Mouse (Mus musculus) 3T3-L1 (cell line): ENCODE data around the gene Map3k15.

Source experiments
- DNase-seq: peaks from one replicate; pipeline ENCODE4 v3.0.0-alpha.2; 2015; ENCODE audit warnings: low read depth, low spot score

Map3k15 gene

DNA sequence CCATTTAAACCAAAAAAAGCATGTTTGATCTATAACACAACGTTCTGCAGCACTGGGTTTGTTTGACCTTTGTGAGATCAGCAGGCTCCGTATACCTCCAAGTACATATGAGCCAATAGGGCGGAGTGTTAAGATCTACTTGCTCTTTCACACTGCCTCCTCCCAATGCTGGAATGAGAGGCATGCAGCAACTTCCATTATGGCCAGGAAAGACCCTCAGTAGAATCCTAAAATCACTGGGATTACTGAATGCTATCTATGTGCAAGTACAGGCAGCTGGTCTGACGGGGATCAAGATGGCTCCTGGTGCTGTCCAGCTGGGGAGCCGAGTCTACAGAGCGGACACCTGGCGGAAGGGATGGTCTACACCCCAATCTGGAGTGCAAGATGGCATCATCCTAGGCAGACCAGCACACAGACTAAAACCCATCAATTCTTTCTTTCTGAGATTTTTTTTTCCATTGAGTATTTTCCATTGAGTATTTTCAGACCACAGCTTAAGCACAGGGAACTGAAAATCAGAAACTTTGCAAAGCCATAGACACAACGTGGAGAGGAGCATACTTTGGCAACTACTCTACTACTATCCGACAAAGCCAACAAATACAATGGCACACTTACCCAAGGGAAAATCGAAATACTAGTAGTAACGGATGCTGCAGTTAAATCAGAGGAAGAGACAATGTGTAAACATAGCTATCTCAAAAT is 146.1 kb downstream of the Map3k15 start:
- DNase-seq, result no peak

DNA sequence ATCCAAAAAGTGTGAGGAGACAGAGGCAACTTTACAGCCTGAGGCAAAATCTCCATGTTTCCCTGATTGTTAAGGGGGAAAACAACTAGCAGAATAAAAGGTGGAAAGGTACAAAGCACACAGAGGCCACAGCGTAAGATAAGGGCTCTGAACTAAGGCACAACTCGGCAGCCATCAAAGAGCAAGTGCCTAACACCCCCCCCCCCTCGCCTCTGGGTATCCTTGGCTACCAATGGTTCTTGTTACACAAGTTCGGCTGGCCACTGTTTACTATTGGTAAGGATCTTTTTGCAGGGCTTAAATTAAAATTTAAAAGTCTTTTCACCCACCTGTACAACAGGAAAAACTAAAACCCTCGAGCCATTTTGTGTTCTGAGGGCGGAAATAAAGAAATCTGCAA is 147.5 kb downstream of the Map3k15 start:
- no peak for DNase-seq

DNA sequence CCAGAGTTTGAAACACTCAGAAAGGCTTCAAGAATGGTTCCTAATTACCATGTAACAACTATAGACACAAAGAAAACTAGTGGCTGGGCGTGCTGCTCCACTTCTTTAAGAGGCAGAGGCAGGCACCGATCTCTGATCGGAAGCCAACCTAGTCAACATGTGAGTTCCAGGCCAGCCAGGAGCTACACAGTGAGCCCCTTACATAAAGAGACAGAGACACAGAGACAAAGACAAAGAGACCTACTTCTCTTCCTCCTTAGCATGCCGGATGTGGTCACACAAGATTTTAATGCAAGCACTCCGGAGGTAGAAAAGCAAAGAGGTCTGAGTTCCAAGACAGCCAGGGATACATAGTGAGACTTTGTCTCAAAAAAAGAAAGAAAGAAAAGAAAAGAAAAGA is 147.9 kb downstream of the Map3k15 start:
- DNase-seq, result peak; percentile 23

DNA sequence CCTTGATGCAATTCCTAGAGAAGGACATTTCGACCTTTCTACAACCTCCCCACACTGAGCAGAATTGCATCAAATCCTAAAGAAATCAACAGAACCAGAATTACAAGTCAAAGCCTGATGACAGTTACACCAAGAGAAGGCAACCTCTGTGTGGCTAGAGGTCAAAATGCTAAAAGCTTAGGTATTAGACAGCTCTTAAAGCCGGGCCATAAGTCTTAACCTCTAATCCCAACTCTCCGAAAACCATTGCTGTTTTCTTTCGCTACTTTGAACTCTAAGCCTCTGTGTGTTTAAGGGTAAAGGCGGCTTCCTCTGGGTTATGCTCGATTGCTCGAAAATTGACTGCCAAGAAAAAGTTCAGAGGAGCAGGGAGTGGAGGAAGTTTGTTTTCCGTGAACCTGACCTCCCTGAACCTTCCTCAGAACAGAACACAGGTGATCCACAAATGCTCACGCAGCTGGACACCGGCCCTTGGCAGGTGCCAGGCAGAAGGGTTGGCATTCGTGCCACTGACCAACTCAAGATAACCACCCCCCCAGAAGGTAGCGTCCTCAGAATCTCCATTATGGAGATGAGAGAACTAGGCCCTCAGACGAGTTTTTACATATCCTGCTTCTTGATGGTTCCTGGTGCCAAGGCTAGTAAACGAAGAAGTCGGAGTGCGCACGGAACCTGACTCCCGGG is 149.1 kb downstream of the Map3k15 start:
- DNase-seq, result peak; percentile 15

DNA sequence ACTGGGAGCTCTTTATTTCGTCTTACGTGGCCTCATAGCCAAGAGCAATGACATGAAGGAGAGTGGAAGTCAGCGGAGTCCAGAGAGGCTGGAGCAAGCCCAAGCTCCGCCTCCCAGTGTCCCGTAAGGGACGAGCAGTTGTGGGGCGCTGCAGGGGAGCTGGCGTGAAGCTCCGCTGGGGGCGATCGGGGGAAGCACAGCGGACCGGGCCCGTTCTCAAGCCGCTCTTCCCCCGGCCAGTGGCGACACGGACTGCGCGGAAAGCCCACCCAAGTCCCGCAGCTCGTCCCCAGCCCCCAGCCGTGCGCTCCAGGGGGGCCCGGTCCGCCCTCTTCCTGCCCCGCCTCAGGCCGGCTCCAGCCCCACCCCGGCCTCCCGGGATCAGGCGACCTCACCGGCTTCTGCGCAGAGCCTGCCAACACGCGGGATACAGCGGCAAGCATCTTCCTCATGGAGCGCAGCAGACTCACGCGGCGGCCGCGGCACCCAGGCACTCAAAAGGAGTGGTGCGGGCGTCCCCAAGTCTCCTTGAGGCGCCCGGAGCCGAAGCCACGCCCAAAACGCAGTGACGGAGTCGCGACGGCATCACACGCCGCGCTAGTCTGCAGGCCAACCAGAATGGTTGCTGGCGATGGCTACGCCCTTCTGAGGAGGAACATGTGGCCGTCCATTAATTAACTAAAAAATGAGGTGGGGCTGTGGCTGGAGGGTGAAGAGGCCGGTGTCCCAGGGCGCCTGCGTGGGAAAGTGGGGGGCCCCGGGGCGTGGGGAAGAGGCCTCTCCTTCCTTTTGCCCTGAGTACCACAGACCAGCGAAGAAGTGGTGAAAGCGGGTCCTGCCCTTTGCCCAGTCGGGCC is 149.9 kb downstream of the Map3k15 start, which contains the start of gene Pdha1:
TSS of gene Pdha1 (minus strand) at position 553 of the 857 bp plus-strand sequence.
- peak; percentile 88 for DNase-seq

DNA sequence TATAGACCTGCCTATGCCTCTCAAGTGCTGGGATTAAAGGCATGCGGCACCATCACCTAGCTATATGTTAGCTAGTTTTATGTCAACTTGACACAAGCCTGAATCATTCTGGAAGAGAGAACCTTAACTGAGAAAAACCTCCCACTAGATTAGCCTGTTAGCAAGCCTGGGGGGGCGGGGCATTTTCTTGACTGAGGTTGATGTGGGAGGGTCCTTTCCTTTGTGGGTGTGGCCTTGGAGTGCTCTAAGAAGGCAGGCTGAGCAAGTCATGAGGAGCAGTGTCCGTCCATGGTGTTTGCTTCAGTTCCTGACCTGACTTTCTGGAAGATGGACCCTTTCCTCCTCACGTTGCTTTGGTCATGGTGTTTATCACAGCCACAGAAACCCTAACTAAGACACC is 158.6 kb downstream of the Map3k15 start:
- no peak for DNase-seq

DNA sequence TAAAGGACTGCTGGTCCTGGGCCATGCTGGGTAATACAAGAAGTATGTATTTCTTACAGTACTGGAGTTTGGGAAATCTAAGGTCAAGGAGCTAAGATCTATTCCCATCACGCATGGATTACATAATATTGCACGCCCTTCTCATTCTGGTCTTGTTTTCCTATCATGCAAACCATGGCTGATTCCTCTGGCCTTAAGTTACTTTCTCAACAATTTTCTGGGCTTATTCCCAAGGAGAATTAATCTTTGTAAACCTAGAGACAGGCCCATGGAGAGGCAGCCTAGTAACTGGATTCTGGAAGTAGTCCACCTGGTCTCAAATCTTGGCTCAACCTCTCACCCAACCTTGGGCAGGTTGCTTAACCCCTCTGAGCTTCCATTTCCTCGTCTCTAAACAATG is 159.2 kb downstream of the Map3k15 start:
- no peak for DNase-seq

DNA sequence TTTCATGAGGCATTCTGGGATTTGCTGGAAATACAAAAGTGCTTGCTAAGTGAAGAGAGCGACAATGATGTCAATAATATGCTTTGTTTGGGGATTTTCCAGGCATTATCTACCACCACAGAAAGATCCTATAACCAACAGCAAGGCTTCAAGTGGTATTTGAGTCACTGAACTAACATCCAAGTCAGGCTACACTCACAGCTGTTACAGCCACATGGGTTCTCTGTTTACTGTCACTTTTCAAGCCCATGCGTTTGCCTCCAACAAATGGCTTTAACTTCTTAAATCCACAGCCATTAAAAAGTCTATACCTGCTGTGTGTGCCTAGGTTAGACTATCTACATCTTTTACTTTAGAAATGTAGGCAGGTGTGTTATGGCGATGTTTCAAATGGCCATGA is 160.6 kb downstream of the Map3k15 start:
- DNase-seq, result no peak

DNA sequence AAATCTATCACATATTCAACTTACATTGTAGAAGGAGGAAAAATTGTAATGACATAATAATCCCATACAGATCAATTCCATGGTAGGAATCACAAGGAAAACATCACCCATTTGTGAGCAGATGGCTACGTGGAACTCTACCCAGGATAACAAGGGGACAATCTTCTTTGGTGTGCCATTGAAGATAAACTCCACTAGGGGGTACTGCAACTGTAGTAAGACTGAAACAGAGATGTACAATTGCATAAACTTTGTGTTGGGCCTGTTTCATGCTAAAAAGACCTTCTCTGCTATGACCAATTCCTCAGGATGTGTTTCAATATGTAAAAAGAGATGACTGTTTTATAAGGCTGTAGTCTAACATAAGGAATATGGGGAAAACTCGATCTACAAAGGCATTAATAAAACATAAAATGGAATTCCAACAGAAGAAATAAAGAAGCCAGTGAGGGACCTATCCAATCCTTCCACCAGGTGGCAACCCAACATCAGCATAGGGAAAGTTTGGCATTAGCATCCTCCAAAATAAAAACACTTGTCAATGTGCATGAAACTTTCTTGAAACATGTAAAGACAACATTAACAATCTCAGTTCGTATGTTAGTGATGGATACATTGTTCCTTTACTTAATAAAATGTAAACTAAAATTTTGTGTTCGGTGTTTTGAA is 165.0 kb downstream of the Map3k15 start:
- peak; percentile 67 for DNase-seq

DNA sequence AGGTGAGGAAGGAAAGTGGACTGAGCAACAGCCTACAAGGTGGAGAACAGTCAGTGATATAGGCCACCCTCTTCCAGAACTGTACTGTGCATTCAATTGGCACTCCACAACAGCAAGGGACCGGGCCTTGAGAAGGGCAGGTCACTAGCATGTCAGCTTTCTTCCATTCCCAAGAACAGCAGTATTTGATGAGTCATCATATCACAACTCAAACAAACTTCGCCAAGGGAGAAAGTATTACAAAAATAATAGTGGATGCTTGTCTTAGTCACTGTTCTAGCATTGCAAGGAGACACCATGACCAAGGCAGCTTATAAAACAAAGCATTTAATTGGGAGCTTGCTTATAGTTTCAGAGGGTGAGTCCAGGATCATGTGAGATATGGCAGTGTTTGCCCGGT is 176.0 kb downstream of the Map3k15 start:
- peak; percentile 43 for DNase-seq

DNA sequence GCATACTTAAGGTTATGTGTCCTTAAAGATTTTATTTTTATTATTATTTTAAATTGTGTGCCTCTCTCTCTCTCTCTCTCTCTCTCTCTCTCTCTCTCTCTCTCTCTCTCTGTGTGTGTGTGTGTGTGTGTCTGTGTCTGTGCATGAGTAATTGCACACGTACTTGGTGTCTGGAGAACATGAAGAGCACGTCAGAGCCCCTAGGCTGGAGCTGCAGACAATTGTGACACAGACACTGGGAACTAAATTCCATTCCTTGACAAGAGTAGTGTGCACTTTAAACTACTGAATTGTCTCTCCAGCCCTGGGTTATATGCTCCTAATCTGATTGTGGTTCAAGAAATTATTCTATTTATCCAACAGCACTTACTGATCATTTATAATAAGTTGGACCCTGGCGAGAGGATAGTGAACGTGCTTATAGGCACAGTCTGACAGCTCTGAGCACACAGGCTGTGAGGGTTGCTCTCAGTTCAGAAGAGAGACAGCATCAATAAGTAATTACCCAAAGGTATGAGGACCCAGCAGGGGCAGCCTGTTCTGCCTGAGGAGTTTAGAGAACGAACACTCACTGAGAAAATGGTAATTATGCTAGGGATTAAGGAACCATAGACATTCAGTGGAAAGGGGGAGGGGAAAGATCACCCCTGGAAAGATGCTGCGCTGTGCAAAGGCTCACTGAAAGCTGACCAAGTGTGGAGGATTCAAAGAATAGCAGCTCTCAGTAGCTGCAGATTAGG is 178.2 kb downstream of the Map3k15 start:
- DNase-seq, result no peak

DNA sequence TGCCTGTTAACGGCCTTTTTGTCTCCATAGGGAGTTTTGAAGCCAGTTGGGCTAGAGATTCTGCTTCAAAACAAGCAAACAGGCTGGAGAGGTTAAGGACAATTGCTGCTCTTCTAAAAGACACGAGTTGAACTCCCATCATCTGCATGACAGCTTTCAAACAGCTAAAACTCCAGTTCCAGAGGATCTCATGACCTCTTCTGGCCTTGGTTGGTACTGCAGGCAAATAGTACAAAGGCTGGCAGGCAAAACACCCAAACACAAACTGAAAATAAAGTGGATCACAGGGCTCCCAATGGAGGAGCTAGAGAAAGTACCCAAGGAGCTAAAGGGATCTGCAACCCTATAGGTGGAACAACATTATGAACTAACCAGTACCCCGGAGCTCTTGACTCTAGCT is 181.9 kb downstream of the Map3k15 start:
- peak; percentile 80 for DNase-seq
